Mouse (Mus musculus) inflammation-experienced regulatory T-cells, adult 6 months (primary cell): ENCODE results near the gene Celf1. TPM values are rescaled to one million over a fixed set of nuclear protein-coding genes. Genes with fewer than 3 reads are reported as not detected.

Source experiments
- ATAC-seq: one replicate; pipeline ENCODE4 v1.8.0; 2017
- polyA plus RNA-seq, 3 experiments: library from polyadenylated mRNA; unstranded; fragments of 100-300 nt; shearing (Covaris generic); gene quantifications; one replicate each; pipeline ENCODE4 v1.2.1; 2017

Celf1 gene
- polyA plus RNA-seq, 3 experiments from 2014 or later: 48.4 to 57.0 (median 49.4) TPM

- no peak for ATAC-seq
These were observed 122.8 kb downstream of the Celf1 start for GRCm38 (mm10) chr2:91062779-91063606.

- ATAC-seq: no peak
These were observed 124.0 kb downstream of the Celf1 start for GRCm38 (mm10) chr2:91064211-91064610.

GRCm38 (mm10) chr2:91065544-91065943 lies 125.4 kb downstream of the Celf1 start:
- no peak for ATAC-seq

- ATAC-seq: no peak
These were observed 126.3 kb downstream of the Celf1 start for GRCm38 (mm10) chr2:91066455-91066854.

- ATAC-seq: no peak
These were observed 128.1 kb downstream of the Celf1 start for GRCm38 (mm10) chr2:91068162-91068871.

- no peak for ATAC-seq
These were observed 128.6 kb downstream of the Celf1 start for GRCm38 (mm10) chr2:91068872-91069165.

Other genes starting within 250 kb of the Celf1 start
- 100 to 1,000 TPM in 2 of 3 experiments, 10 to 100 TPM in 1; 86.5 to 129 (median 113) TPM for gene Fnbp4, start 195.0 kb upstream of the Celf1 start, polyA plus RNA-seq
- gene Agbl2, start 157.7 kb upstream of the Celf1 start, polyA plus RNA-seq: not detected
- 100 to 1,000 TPM; 115 to 143 (median 119) TPM for gene Mtch2, start 93.2 kb upstream of the Celf1 start, polyA plus RNA-seq
- 1 to 10 TPM in 2 of 3 experiments, under 1 TPM in 1; 0.65 to 1.7 (median 1.2) TPM for gene C1qtnf4, start 54.5 kb upstream of the Celf1 start, polyA plus RNA-seq
- gene Kbtbd4, start 35.6 kb upstream of the Celf1 start, polyA plus RNA-seq: 10 to 100 TPM; 44.8 to 51.0 (median 45.0) TPM
- gene Ndufs3, start 35.6 kb upstream of the Celf1 start, polyA plus RNA-seq: 100 to 1,000 TPM; 108 to 135 (median 118) TPM
- gene Rapsn, start 95.2 kb downstream of the Celf1 start, polyA plus RNA-seq: 1 to 10 TPM; 2.0 to 4.7 (median 4.6) TPM
- 100 to 1,000 TPM; 197 to 219 (median 204) TPM for gene Psmc3, start 113.6 kb downstream of the Celf1 start, polyA plus RNA-seq
- gene Slc39a13, start 130.0 kb downstream of the Celf1 start, polyA plus RNA-seq: 10 to 100 TPM; 18.5 to 28.5 (median 23.3) TPM
- gene Spi1, start 142.0 kb downstream of the Celf1 start, polyA plus RNA-seq: under 1 TPM in 1 of 3 experiments, not detected in 2; 0.68 TPM
- not detected for gene Mybpc3, start 177.8 kb downstream of the Celf1 start, polyA plus RNA-seq
- gene Madd, start 243.5 kb downstream of the Celf1 start, polyA plus RNA-seq: 10 to 100 TPM; 58.0 to 78.6 (median 69.2) TPM